Mouse (Mus musculus): ENCODE measurements at regions not wholly inside any gene's neighbourhood (a gene's known extent, or its start where the extent isn't known, plus 50 kb on each side); places are given as distances from the start of the nearest gene placed in this dataset.

DNA sequence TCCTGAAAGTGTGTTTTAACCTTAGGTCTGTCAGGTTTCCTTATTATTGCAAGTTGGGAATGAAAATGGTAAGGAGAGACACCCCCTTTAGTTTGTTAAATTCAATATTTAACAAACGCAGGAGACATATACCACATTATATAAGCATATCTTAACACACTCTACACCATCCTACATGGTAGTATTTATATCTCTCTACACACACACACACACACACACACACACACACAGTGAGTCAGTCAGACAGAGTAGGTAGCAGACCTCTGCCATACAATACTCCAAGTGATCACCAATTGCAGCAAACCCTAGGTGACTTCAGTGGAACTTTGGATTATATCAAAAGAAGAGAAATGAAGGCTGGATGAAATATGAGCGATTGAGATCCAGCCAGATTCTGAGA lies 468.2 kb upstream of the Id2 start:
- TF ChIP-seq MAX (IDR thresholded peaks at IDR 0.05) = no peak
- TF ChIP-seq CTCF (IDR thresholded peaks at IDR 0.05; ENCODE audit: control insufficient read depth, insufficient read depth, insufficient read length) = no peak
- no peak for TF ChIP-seq USF1 (IDR thresholded peaks at IDR 0.05; ENCODE audit: low read depth)
